Mouse (Mus musculus): ENCODE results near the gene Bfsp2.

- TF ChIP-seq CTCF (IDR thresholded peaks at IDR 0.05; ENCODE audit: low read depth), result no peak
- TF ChIP-seq EP300 (optimal IDR thresholded peaks at IDR 0.05), result no peak
These were observed 103.6 kb downstream of the Bfsp2 start for GRCm38 (mm10) chr9:103376346-103377320.

Measured in stomach, postnatal 0 days (tissue).